Mouse (Mus musculus): ENCODE measurements around the gene Cpm. TPM values are rescaled to one million over a fixed set of nuclear protein-coding genes. Genes with fewer than 3 reads are reported as not detected.
"Not testable (repeated sequence)": the region's sequence is repeated elsewhere in the genome, so short reads cannot be mapped to it uniquely, and the experiment has no call there.

The Cpm gene
- polyA plus RNA-seq, 1 experiment from 2014 or later, result 7.1 TPM

DNA sequence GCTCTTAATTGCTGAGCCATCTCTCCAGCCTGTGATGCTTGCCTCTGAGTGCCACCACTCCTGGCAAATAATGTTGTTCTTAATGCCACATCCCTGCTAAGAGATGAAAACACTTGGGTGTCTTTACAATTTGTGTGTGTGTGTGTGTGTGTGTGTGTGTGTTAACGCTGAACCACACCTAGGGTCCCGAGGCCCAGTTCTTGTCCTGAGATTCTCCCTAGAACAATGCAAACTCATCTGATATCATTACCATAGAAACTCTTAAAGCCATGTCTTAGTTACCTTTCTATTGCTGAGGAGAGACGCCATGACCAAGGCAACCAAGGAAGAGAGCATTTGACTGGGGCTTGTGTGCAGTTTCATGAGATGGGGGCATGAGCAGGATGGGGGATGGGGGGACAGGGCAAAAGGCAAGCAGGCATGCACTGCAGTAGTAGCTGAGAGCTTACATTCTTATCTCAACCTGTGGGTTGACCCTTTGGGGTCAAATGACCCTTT, 84.8 kb downstream of the Cpm start:
- Histone ChIP-seq H3K9ac (no peak overlapping the region), H3K9me3 (no peaks in the 10 kb centered on the region), H3K4me2 (no peak overlapping the region), H3K36me3 (replicated peaks) (no peaks in the 10 kb centered on the region), H3K4me3 (no peak overlapping the region), H3K27me3 (replicated peaks) (no peaks in the 10 kb centered on the region), H3K4me1 (peaks cover 11% of the 10 kb centered on the region), H3K27ac (no peak overlapping the region)
- WGBS, result 82% methylated on average over 3 of the region's 3 CpGs
- no peak for ATAC-seq (replicated peaks)

DNA sequence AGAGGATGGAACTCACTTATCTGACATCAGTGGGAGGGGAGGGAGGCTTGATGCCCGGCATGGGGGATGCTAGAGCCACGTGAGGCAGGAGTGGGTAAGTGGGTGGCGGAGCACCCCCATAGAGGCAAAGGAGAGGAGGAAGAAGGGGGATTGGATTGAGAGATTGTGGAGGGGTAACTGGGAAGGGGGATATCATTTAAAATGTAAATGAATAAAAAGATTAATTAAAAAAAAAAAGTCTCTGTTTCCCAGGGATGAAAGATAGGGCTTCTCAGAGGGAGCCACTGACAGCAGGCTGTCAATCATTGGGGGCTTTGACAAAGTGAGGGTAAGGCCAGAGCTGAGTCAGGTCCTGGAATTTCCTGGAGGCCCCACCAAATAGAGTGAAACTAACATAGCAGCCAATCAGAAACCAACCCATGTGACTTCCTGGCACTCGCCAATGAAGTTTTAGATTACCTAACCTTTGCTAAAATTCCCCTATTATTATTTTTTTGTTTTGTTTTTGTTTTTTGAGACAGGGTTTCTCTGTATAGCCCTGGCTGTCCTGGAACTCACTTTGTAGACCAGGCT, 85.7 kb downstream of the Cpm start:
- Histone ChIP-seq H3K4me1 (peaks cover 6% of the 10 kb centered on the region), H3K4me2 (no peak overlapping the region), H3K4me3 (no peak overlapping the region), H3K27me3 (replicated peaks) (no peaks in the 10 kb centered on the region), H3K9ac (no peak overlapping the region), H3K9me3 (no peaks in the 10 kb centered on the region), H3K27ac (no peak overlapping the region), H3K36me3 (replicated peaks) (no peaks in the 10 kb centered on the region)
- no peak for ATAC-seq (replicated peaks)
- WGBS, result 83% methylated on average over 4 of the region's 4 CpGs

DNA sequence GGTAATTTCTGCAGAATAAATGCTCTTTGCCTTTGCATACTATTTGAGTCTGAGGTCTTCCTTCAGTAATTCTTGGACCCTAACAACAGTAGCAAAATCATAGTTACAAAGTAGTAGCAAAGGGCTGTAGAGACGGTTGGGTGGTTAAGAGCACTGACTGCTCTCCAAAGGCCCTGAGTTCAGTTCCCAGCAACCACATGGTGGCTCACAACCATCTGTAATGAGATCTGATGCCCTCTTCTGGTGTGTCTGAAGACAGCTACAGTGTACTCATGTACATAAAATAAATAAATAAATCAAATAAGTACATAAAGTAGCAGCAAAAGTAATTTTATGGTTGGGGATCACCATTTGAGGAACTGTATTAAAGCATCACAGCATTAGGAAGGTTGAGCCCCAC, 86.4 kb downstream of the Cpm start:
- not testable (repeated sequence) for H3K4me3 ChIP-seq; ATAC-seq (replicated peaks); H3K27ac ChIP-seq; H3K4me1 ChIP-seq; H3K9ac ChIP-seq; H3K9me3 ChIP-seq; H3K27me3 ChIP-seq (replicated peaks); H3K4me2 ChIP-seq; H3K36me3 ChIP-seq (replicated peaks)
- 93% methylated on average over 1 of the region's 1 CpGs for WGBS

DNA sequence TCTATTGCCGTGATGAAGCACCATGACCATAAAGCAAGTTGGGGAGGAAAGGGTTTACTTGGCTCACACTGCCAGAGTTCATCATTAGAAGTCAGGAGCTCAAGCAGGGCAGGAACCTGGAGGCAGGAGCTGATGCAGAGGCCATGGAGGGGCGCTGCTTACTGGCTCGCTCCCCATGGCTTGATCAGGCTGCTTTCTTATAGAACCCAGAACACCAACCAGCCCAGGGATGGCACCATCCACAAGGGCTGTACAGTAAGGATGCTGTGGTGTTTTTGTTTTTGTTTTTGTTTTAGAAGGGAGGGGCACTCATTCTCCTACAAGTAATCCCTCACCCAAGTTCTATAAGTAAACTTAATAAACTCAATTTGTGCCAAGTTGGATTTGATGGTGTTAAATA, 87.4 kb downstream of the Cpm start:
- no peak overlapping the region for H3K9ac ChIP-seq
- no peaks in the 10 kb centered on the region for H3K9me3 ChIP-seq
- no peaks in the 10 kb centered on the region for H3K4me1 ChIP-seq
- no peaks in the 10 kb centered on the region for H3K27me3 ChIP-seq (replicated peaks)
- no peak overlapping the region for H3K4me2 ChIP-seq
- H3K27ac ChIP-seq, result no peak overlapping the region
- H3K36me3 ChIP-seq (replicated peaks), result no peaks in the 10 kb centered on the region
- H3K4me3 ChIP-seq, result no peak overlapping the region
- WGBS, result 78% methylated on average over 3 of the region's 3 CpGs
- no peak for ATAC-seq (replicated peaks)

DNA sequence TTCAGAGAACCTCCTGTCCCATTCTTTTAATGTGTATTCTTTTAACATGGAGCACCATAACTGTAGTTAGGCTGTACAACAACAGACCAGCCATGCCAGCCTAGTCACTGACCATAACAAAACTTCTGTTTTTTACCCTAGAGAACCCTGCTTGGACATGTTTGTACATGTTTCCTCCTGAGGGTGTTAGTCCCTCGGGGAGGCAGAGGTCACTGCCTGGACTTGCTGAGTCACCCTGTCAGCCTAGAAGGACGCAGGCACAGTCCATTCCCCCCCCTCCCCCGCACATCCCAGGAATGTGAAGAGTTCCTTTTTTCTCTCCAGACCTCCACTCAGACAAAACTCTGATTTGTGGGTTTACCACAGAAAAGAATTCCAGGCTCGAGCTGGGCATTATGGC, 88.3 kb downstream of the Cpm start:
- no peak for ATAC-seq (replicated peaks)
- Histone ChIP-seq H3K27me3 (replicated peaks) (no peaks in the 10 kb centered on the region), H3K27ac (no peak overlapping the region), H3K4me1 (no peaks in the 10 kb centered on the region), H3K4me2 (no peak overlapping the region), H3K9ac (no peak overlapping the region), H3K4me3 (no peak overlapping the region), H3K36me3 (replicated peaks) (no peaks in the 10 kb centered on the region), H3K9me3 (no peaks in the 10 kb centered on the region)
- 14% methylated on average over 4 of the region's 4 CpGs for WGBS

DNA sequence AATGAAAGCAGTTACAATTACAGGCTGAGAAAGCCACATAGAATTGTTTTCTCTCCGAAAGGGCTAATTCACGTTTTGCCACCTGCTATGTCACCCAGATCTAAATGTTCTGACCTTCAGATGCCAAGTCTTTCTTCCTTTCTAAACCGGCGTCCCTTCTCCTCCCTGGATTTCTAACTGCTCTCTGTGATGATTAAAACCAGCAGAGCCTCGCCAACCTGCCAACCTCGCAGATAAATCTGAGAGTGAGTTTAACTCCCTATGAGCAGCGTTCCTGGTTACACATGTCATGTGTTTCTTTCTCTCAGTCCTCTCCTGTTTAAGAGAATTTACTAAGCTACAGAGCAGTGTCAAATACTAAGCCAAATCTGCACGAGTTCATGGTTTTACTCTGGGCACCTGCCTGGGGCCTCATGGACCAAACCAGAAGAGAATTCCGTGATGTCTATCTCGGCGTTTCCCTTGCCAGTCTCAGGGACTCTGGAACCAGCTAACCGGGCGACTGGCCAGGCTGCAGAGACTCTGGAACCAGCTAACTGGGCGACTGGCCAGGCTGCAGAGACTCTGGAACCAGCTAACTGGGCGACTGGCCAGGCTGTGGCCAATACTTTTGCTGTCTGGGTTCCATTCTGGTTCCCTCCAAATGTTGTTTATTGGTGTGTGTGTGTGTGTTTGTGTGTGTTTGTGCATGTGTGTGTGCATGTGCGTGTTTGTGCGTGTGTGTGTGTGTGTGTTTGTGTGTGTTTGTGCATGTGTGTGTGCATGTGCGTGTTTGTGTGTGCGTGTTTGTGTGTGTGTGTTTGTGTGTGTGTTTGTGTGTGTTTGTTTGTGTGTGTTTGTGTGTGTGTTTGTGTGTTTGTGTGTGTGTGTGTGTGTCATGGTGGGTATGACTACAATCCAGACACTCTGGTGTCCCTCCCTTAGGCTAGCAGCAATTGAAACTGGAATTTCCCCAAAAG, 89.1 kb downstream of the Cpm start:
- Histone ChIP-seq H3K9me3 (no peaks in the 10 kb centered on the region), H3K27me3 (replicated peaks) (no peaks in the 10 kb centered on the region), H3K27ac (no peak overlapping the region), H3K9ac (no peak overlapping the region), H3K36me3 (replicated peaks) (no peaks in the 10 kb centered on the region), H3K4me3 (no peak overlapping the region), H3K4me2 (no peak overlapping the region), H3K4me1 (no peaks in the 10 kb centered on the region)
- ATAC-seq (replicated peaks), result no peak
- WGBS, result 67% methylated on average over 19 of the region's 19 CpGs

DNA sequence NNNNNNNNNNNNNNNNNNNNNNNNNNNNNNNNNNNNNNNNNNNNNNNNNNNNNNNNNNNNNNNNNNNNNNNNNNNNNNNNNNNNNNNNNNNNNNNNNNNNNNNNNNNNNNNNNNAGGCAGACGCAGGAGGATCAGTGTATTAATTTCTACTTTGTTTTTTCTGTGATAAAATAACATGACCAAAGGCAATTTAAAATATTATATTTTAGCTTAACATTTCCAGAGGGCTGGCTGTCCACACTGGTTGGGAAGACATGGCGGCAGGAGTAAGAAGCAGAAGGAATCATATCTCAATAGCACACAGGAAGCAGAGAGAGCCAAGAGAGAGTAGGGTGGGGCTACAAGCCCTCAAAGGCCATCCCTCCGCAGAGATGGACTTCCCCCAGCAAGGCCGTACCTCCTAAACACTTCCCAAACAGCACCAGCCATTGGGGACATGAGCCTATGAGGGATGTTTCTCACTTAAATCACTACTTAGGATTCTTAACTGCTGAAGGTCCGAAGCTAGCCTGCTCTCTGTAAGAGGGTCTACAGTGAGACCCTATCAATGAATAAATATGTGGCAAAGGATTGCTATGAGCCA, 94.9 kb downstream of the Cpm start:
- 81% methylated on average over 5 of the region's 5 CpGs for WGBS
- Histone ChIP-seq H3K9me3 (no peaks in the 10 kb centered on the region), H3K4me1 (no peaks in the 10 kb centered on the region), H3K9ac (no peak overlapping the region), H3K4me3 (no peak overlapping the region), H3K27me3 (replicated peaks) (no peaks in the 10 kb centered on the region), H3K36me3 (replicated peaks) (no peaks in the 10 kb centered on the region), H3K4me2 (no peak overlapping the region), H3K27ac (no peak overlapping the region)
- no peak for ATAC-seq (replicated peaks)

DNA sequence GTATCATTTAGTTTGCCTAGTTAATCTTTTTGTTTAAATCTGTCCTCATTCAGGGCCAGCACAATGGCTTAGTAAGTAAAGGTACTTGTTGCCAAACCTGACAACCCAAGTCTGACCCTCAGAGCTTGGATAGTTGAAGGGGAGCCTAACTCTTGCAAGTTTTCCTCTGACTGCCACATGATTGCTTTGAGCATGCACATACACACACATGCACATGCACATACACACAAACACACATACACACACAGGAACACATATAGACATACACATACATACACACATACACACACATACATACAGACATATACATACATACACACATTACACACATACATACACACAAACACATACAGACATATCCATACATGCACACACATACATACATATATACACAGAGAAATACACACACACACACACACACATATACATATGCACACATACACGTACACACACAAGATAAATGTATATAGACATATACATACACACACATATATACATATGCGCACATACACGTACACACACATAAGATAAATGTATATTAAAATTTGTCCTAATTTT, 95.6 kb downstream of the Cpm start:
- no peak for ATAC-seq (replicated peaks)
- Histone ChIP-seq H3K4me3 (no peak overlapping the region), H3K4me1 (no peaks in the 10 kb centered on the region), H3K9ac (no peak overlapping the region), H3K27ac (no peak overlapping the region), H3K9me3 (no peaks in the 10 kb centered on the region), H3K27me3 (replicated peaks) (no peaks in the 10 kb centered on the region), H3K4me2 (no peak overlapping the region), H3K36me3 (replicated peaks) (no peaks in the 10 kb centered on the region)
- WGBS, result 98% methylated on average over 3 of the region's 3 CpGs

DNA sequence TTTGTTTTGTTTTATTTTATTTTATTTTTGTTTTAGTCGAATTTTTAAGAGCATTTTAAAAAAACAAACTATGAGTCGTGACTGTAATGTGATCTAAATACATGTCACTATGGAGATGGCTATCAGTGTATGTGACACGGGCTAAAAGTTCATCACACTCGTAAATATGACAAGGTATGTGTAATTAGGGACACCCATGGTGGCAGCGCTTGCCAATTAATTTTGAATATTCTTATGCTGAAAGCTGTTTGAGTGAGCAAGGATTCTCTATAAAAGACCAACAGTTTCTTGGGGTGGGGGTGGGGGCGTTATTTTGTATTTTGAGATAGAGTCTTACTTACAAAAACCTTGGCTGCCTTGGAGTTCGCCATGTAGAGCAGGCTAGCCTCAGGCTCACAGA, 96.4 kb downstream of the Cpm start:
- ATAC-seq (replicated peaks), result no peak
- Histone ChIP-seq H3K27ac (no peak overlapping the region), H3K9me3 (no peaks in the 10 kb centered on the region), H3K27me3 (replicated peaks) (no peaks in the 10 kb centered on the region), H3K4me1 (no peaks in the 10 kb centered on the region), H3K4me2 (no peak overlapping the region), H3K36me3 (replicated peaks) (no peaks in the 10 kb centered on the region), H3K4me3 (no peak overlapping the region), H3K9ac (no peak overlapping the region)
- WGBS, result 80% methylated on average over 7 of the region's 7 CpGs

DNA sequence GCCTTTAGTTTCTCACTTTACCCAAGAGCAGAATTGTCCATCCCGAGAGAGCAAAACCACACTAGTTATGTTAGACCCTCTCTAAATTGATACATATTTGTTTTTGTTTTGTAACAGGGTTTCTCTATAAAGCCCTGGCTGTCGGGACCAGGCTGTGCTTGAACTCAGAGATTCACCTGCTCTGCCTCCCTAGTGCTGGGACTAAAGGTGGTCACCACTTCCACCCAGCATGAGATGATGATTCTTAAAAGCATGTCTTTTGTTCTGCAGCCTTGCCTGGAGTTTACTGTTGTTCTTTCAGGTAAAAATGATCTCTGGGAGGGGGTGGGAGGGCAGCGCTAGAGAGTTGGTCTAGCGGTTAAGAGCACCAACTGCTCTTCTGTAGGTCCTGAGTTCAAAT, 97.0 kb downstream of the Cpm start:
- Histone ChIP-seq H3K4me2 (no peak overlapping the region), H3K36me3 (replicated peaks) (no peaks in the 10 kb centered on the region), H3K27ac (no peak overlapping the region), H3K9ac (no peak overlapping the region), H3K4me3 (no peak overlapping the region), H3K27me3 (replicated peaks) (no peaks in the 10 kb centered on the region), H3K4me1 (no peaks in the 10 kb centered on the region), H3K9me3 (no peaks in the 10 kb centered on the region)
- 94% methylated on average over 4 of the region's 4 CpGs for WGBS
- ATAC-seq (replicated peaks), result no peak

DNA sequence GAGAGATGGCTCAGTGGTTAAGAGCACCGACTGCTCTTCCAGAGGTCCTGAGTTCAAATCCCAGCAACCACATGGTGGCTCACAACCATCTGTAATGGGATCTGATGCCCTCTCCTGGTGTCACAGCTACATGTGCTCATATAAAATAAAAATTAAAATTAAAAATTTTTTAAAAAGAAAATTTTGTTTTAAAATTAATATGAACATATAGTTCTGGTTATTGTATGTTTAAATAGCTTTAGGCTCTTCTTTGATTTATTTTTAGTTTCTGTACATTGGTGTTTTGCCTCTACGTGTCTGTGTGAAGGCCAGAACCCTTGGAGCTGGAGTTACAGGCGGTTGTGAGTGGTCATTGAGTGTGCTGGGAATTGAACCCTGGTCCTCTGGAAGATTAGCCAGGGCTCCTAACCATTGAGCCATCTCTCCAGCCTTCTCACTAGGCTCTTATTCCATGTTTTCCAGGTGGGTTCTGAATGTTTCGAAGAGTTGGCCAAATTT, 97.6 kb downstream of the Cpm start:
- Histone ChIP-seq H3K36me3 (replicated peaks) (no peaks in the 10 kb centered on the region), H3K4me1 (no peaks in the 10 kb centered on the region), H3K9ac (no peak overlapping the region), H3K4me3 (no peak overlapping the region), H3K9me3 (no peaks in the 10 kb centered on the region), H3K27me3 (replicated peaks) (no peaks in the 10 kb centered on the region), H3K27ac (no peak overlapping the region), H3K4me2 (no peak overlapping the region)
- WGBS, result 95% methylated on average over 4 of the region's 4 CpGs
- no peak for ATAC-seq (replicated peaks)

DNA sequence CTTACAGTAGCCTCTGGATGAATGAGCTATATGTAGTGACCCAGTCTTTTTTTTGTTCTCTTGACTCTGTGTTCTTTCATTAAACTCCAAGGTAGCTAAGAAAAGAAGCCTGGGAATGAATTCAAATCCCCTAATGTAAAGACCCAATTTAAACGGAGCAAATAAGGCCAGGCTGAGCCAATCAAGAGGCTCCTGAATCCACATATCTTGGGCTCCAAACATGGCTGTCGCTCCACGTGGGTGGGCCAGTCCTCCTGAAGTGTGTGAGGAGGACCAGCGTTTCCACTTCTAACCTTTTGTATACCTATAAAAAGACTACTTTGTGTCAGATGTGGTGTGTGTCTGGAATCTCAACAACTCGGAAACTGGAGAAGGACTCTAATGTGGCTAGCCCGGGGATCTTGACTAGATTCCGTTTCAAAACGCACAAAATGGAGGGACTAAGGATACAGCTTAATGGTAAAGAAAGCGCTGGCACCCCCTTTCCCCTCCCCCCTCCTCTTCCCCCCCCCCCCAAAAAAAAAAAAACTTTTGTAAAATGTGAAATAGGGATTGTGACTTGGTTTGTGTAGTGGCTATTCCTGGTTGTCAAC, 98.3 kb downstream of the Cpm start:
- no peak for ATAC-seq (replicated peaks)
- H3K4me1 ChIP-seq, result no peaks in the 10 kb centered on the region
- H3K27ac ChIP-seq, result no peak overlapping the region
- H3K4me2 ChIP-seq, result no peak overlapping the region
- no peak overlapping the region for H3K4me3 ChIP-seq
- no peaks in the 10 kb centered on the region for H3K36me3 ChIP-seq (replicated peaks)
- WGBS, result 81% methylated on average over 9 of the region's 9 CpGs
- no peaks in the 10 kb centered on the region for H3K9me3 ChIP-seq
- H3K9ac ChIP-seq, result no peak overlapping the region
- H3K27me3 ChIP-seq (replicated peaks), result no peaks in the 10 kb centered on the region
